Mouse (Mus musculus) gastrocnemius, postnatal 10 days (tissue): Measurements from ENCODE around the gene Ttf1. TPM values are rescaled to one million over a fixed set of nuclear protein-coding genes. Genes with fewer than 3 reads are reported as not detected.
"Not testable (repeated sequence)": the region's sequence is repeated elsewhere in the genome, so short reads cannot be mapped to it uniquely, and the experiment has no call there.

Experiments
- DNase-seq: peaks from one replicate; pipeline ENCODE4 v3.0.0; 2021; ENCODE audit warnings: mixed read lengths
- total RNA-seq, 2 experiments: library from RNA; stranded (reverse); gene quantifications; 2 replicates each; pipeline ENCODE4 v1.2.3; 2021

Ttf1 gene
- total RNA-seq, 2 experiments from 2014 or later: 5.4 to 5.9 TPM

DNA sequence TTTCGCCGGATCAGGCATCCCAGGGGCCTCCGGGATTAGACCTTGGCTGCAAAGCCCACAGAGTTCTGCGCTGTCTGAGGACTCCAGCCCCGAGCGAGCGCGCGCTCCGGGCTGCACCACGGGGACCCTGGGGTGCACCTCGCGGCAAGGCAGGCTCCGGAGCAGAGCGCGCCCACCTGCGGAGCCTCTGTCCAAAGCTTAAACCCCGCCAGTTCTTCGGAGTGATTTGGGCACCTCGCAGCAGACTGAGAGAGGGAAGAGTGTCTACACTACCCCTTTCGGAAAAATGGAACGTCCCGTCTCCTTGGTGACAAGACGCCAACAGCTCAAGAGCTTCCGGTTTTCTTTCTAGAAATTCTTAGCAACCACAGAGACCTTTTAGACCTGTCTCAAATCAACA is 5.1 kb upstream of the Ttf1 start, which contains the start of gene Cfap77:
Cfap77 (minus strand) TSS at position 76 of the 400 bp plus-strand sequence.
- DNase-seq: peak; percentile 32

DNA sequence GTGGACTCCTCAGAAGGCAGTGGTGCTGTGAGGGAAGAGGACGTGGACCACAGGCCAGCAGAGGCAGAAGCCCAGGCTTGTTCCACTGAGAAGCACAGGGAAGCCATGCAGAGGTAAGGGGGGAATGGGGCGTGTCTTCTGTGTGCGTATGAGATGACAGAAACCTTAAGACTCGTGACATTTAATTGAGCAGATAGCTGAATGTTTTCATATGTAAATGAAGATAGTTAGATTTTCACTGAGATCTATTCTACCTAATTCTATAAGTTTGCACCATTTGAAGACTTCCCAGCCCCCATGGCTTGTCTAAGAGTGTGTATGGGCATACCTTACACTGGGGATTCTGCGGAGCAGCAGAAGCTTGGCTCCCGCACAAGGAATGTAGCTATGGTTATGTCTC is 5.7 kb downstream of the Ttf1 start:
- no peak for DNase-seq

- DNase-seq: no peak
Measured at GRCm38 (mm10) chr2:29066410-29066809, 6.3 kb downstream of the Ttf1 start.

- no peak for DNase-seq
Measured at GRCm38 (mm10) chr2:29074676-29075075, 14.6 kb downstream of the Ttf1 start.

DNA sequence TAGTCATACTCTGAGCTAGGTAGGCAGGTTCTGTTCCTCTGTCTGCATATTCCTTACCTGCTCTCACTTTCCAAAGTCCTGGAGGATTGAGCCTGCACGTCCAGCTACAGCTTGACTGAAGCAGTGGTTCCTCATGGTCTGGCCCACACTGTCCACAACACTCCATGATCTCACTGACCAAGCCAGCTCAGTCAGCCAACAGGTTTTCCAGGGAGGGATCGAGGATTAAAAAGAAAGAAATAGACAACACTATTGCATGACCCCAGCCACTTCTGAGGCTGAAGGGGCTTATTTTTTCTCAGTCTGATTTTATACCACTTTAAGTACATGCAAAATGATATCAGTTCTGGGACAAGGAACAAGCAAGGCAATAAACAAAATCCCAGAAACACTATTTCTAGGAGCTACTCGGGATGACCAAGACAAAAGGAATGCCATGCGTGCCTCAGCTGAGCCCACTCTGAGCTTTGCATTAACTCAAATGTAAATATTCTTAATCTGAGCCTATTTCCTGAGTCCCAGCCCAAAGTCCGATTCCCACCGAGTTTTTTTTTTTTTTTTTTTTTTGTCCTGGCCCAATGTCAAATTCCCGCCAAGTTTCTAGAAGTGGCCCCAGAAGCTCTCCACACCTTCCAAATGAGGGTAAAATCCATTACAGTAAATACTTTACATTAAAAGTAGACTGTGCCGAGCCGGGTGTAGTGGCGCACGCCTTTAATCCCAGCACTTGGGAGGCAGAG is 15.4 kb downstream of the Ttf1 start:
- DNase-seq: no peak

GRCm38 (mm10) chr2:29076226-29076625 is 16.2 kb downstream of the Ttf1 start:
- DNase-seq: no peak

- DNase-seq: no peak
Measured at GRCm38 (mm10) chr2:29081965-29082364, 21.9 kb downstream of the Ttf1 start.

DNA sequence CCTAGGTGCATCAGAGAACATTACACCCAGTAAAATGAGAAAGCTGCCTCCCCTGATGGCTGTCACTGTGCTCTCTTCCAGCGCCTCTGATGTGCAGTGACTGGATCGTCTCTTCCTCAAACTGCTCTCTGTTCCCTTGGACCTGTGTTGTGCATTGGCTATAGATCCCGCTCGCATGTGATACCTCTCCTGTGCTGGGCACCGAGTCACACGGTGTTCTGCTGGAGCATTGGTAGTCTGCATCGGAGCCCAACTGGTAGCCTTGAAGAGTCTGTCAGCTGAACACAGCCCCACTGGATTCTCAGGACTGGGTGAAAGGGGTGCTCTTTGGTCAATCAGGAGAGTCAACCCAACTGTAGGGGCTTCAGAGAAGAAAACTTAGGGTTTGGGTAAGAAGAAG is 26.0 kb downstream of the Ttf1 start:
- DNase-seq: no peak

DNA sequence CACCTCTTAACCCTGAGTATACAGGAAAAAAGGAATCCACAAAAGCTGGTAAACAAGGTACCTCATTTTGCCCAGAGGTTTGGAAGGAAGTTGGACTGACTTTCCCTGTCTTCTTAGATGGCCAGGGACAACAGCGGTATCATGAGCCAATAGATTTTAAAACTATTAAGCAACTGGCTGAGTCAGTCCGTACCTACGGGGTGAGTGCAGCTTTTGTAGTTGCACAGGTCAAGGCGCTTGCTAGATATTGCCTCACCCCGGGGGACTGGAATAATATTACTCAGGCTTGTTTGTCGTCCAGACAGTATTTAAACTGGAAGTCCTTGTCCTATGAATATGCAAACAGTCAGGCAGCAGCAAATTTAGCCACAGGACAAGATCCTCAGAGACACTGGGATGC is 29.2 kb downstream of the Ttf1 start:
- DNase-seq: not testable (repeated sequence)

DNA sequence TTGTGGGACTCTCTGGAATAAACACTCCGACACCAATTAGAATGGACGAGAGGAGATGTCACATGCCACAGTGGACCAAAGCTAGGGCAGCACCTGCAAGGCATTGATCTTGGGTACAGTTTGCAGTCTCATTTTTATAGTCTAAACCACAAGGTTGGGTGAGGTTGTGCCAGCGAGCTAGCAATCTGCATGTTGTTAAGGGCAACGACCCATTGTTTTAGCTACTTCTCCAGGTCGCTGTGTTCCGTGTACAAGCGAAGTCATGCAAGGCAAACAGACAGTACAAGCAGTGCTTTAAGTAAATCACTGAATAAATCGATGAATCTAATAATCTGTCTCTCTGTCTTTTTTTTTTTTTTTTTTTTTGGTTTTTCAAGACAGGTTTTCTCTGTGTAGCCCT is 35.6 kb downstream of the Ttf1 start:
- DNase-seq: no peak

DNA sequence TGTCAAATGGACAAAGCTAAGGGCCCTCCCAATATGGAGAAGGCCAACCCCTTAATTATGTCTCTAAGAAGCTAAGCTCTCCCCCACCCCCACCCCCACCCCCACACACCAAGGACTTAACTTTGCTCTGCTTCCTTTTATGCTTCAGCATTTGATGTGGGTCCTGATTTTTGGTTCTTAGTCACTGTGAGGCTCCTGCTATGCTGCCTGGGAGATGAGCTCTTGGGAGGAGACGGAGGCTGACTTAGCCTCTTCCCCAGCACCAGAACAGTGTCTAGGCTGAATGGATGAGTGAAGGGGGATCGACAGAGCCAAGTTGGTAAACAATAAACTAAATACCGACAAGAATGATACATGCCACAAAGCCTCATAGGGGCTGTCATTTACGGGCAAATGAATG is 36.7 kb downstream of the Ttf1 start:
- DNase-seq: no peak

DNA sequence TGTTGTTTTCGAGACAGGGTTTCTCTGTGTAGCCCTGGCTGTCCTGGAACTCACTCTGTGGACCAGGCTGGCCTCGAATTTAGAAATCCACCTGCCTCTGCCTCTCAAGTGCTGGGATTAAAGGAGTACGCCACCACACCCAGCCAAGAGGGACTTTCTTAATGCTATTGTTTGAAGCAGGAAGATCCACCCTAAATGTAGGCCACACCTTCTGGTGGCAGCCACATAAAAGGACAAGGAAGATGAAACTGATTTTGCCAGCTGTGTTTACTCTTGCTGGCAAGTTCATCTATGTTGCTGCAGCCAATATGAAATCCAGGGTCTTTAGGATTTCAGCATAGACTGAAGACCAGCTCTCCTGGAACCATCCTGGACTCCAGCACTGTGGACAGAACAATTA is 37.4 kb downstream of the Ttf1 start:
- no peak for DNase-seq

DNA sequence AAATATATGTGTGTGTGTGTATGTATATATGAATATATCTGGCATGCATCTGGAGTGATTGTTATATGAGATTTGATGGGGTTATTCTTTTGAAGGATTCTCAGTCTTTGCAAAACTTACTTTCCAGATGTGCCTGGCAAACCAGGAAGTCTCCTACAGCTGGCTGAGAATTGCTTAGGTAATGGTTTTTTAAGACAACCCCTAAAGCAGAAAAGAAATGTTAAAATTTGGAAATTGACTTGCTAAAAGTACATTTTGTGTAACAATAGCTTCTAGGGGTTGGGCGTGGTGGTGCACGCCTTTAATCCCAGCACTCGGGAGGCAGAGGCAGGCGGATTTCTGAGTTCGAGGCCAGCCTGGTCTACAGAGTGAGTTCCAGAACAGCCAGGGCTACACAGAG is 37.9 kb downstream of the Ttf1 start:
- not testable (repeated sequence) for DNase-seq

GRCm38 (mm10) chr2:29098786-29099185 is 38.7 kb downstream of the Ttf1 start:
- DNase-seq: no peak

GRCm38 (mm10) chr2:29099646-29100045 is 39.6 kb downstream of the Ttf1 start:
- DNase-seq: no peak

- no peak for DNase-seq
Measured at GRCm38 (mm10) chr2:29100822-29101534, 40.9 kb downstream of the Ttf1 start.

- DNase-seq: not testable (repeated sequence)
Measured at GRCm38 (mm10) chr2:29102416-29103377, 42.6 kb downstream of the Ttf1 start.

DNA sequence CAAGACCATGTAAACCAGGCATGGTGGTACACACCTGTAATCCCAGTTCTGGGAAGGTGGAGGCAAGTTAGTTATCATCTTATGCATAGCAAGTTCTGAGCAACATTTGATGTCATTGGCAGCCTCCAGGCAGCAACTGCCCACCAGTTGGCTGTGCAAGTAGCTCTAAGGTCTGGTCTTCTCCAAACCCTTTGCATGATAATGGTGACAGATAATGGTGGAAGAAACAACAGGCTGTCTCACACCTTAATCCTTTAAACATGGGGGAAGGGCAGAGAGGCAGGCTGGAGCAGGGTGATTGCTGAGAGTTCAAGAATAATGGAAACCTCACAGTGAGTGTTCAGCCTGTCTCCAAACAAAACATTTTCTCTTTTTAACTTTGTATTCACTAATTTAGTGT is 60.9 kb downstream of the Ttf1 start:
- no peak for DNase-seq

GRCm38 (mm10) chr2:29122446-29122845 is 62.4 kb downstream of the Ttf1 start:
- DNase-seq: no peak

GRCm38 (mm10) chr2:29123907-29124569 is 64.0 kb downstream of the Ttf1 start, which contains the start of gene Setx:
TSS of gene Setx (plus strand) at chr2:29124181.
- DNase-seq: no peak

- no peak for DNase-seq
Measured at GRCm38 (mm10) chr2:29124571-29124935, 64.5 kb downstream of the Ttf1 start.
